ENCODE assay signal across 8 mouse cellular contexts in the genomic region with DNA sequence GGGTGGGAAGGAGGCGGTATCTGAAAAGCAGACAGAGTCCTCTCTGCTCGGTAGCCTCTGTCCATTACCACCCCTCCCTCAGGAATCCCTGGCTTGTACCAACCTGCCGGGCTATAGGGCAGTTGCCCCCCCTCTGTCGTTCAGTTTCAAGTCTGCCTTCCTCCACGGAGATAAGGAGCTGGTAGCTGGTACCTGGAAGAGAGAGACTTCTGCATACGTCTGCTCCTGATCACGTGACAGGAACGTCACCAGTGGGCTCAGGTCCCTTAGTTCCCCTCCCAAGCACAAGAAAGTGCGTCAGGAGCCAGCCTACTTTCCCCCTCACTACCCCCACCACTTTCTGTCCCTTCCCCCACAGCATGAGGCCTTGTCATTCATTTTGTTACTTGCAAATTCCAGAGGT. TPM values are rescaled to one million over a fixed set of nuclear protein-coding genes. Genes with fewer than 3 reads are reported as not detected.
DNase-seq lines count a peak whose midpoint lies in the region; ATAC-seq and TF ChIP-seq lines count a peak whose summit lies in the region.

Gene Tceal5, minus strand, starts transcription at position 213 of the 403 bp plus-strand sequence.

- peak; percentile 97 for ATAC-seq in forebrain, postnatal 0 days
- ATAC-seq in hindbrain, embryonic 15.5 days (ENCODE audit: low FRiP score, low read depth), result peak; percentile 95
- peak; percentile 70; the same call in 1 of the 2 replicates for ATAC-seq in limb, embryonic 11.5 days (ENCODE audit: insufficient number of reproducible peaks, low FRiP score, low TSS enrichment, low read depth)

- in situ Hi-C loops in ES-E14 (cut with MboI; ENCODE audit: low sequenced_read_pairs in 2 of 2, unreplicated experiment in 2 of 2), result no loop called here

- no peak for TF ChIP-seq POLR2A in myocyte (IDR thresholded peaks at IDR 0.05; ENCODE audit: insufficient read length, low read depth)

- 20% methylated on average over 9 of the region's 9 CpGs for WGBS in forebrain, postnatal 0 days
- WGBS in hindbrain, embryonic 15.5 days, result 15% methylated on average over 9 of the region's 9 CpGs
- 20% methylated on average over 9 of the region's 9 CpGs for WGBS in limb, embryonic 11.5 days

- peak within 1 kb of the TSS; percentile 47 for H3K4me2 ChIP-seq in forebrain, postnatal 0 days (ENCODE audit: low read depth)
- peak within 1 kb of the TSS; percentile 54 for H3K4me2 ChIP-seq in hindbrain, embryonic 15.5 days
- peak within 1 kb of the TSS; percentile 47 for H3K4me2 ChIP-seq in limb, embryonic 11.5 days (ENCODE audit: low read depth, severe bottlenecking)
- peak within 1 kb of the TSS; percentile 34 for H3K4me2 ChIP-seq in myocyte (ENCODE audit: low read depth)

- no peak for TF ChIP-seq CTCF in forebrain, postnatal 0 days (IDR thresholded peaks at IDR 0.05; ENCODE audit: low read depth)

- H3K79me2 ChIP-seq in myocyte (ENCODE audit: control insufficient read depth, insufficient read depth), result no peaks in the 10 kb centered on the region

- DNase-seq in ES-E14 (ENCODE audit: low read depth, low spot score), result no peak
- DNase-seq in cerebellum, adult 18-20 months, result peak; percentile 70 to 81
- DNase-seq in forebrain, postnatal 0 days, result peak; percentile 85
- peak; percentile 40 for DNase-seq in limb, embryonic 11.5 days (ENCODE audit: low spot score)
- no peak for DNase-seq in spleen, postnatal 4 days (ENCODE audit: low spot score in 2 of 2)
- DNase-seq in thymus, postnatal 36 days, result no peak

- H3K9ac ChIP-seq in ES-E14 (ENCODE audit: insufficient read depth, low read depth, low read length, poor library complexity, severe bottlenecking), result 0 out of 2 replicates have a peak within 1 kb of the TSS, but pooled peaks have one; percentile 32
- H3K9ac ChIP-seq in forebrain, postnatal 0 days, result peak within 1 kb of the TSS; percentile 46
- H3K9ac ChIP-seq in hindbrain, embryonic 15.5 days, result peak within 1 kb of the TSS; percentile 54
- H3K9ac ChIP-seq in limb, embryonic 11.5 days (ENCODE audit: low read length), result 0 out of 2 replicates have a peak within 1 kb of the TSS, but pooled peaks have one; percentile 9

- H3K27me3 ChIP-seq in forebrain, postnatal 0 days (ENCODE audit: insufficient read depth, low read length), result no peaks in the 10 kb centered on the region
- no peaks in the 10 kb centered on the region for H3K27me3 ChIP-seq in hindbrain, embryonic 15.5 days
- no peaks in the 10 kb centered on the region; the same call in 1 of the 2 replicates for H3K27me3 ChIP-seq in limb, embryonic 11.5 days (ENCODE audit: control insufficient read depth, insufficient read depth, low read length)
- no peaks in the 10 kb centered on the region for H3K27me3 ChIP-seq in myocyte (ENCODE audit: control insufficient read depth, insufficient read depth, insufficient read length)

- H3K27ac ChIP-seq in ES-E14 (ENCODE audit: insufficient read depth, low read depth, low read length, poor library complexity, severe bottlenecking), result no peak within 1 kb of the TSS
- peak within 1 kb of the TSS; percentile 71 for H3K27ac ChIP-seq in forebrain, postnatal 0 days (ENCODE audit: low read depth, low read length)
- peak within 1 kb of the TSS; percentile 78 for H3K27ac ChIP-seq in hindbrain, embryonic 15.5 days (replicated peaks)
- H3K27ac ChIP-seq in limb, embryonic 11.5 days (replicated peaks; ENCODE audit: low read depth, low read length), result no peak within 1 kb of the TSS

- H3K9me3 ChIP-seq in ES-E14 (ENCODE audit: control insufficient read depth, insufficient read depth, low read depth, low read length), result no peaks in the 10 kb centered on the region
- H3K9me3 ChIP-seq in forebrain, postnatal 0 days (ENCODE audit: low read length), result no peaks in the 10 kb centered on the region
- H3K9me3 ChIP-seq in hindbrain, embryonic 15.5 days, result no peaks in the 10 kb centered on the region
- no peaks in the 10 kb centered on the region for H3K9me3 ChIP-seq in limb, embryonic 11.5 days (ENCODE audit: control insufficient read depth, low read length)

- H3K36me3 ChIP-seq in ES-E14 (ENCODE audit: control insufficient read depth, insufficient read depth, low read length, poor library complexity, severe bottlenecking) (no peaks in the 10 kb centered on the region), myocyte (ENCODE audit: control insufficient read depth, insufficient read depth) (no peaks in the 10 kb centered on the region)
- no peaks in the 10 kb centered on the region for H3K36me3 ChIP-seq in forebrain, postnatal 0 days (ENCODE audit: insufficient read depth)
- H3K36me3 ChIP-seq in hindbrain, embryonic 15.5 days, result no peaks in the 10 kb centered on the region
- H3K36me3 ChIP-seq in limb, embryonic 11.5 days (ENCODE audit: control insufficient read depth, insufficient read depth, low read length), result no peaks in the 10 kb centered on the region

- H3K4me1 ChIP-seq in ES-E14 (ENCODE audit: control insufficient read depth in 2 of 2, insufficient read depth in 2 of 2, low read length in 2 of 2, poor library complexity in 1 of 2), result no peaks in the 10 kb centered on the region
- H3K4me1 ChIP-seq in forebrain, postnatal 0 days (ENCODE audit: insufficient read depth), result no peaks in the 10 kb centered on the region
- H3K4me1 ChIP-seq in hindbrain, embryonic 15.5 days (replicated peaks), result no peaks in the 10 kb centered on the region
- no peaks in the 10 kb centered on the region for H3K4me1 ChIP-seq in limb, embryonic 11.5 days (ENCODE audit: control insufficient read depth, insufficient read depth, low read length)

- H3K4me3 ChIP-seq in ES-E14 (ENCODE audit: insufficient read depth in 1 of 2, low read depth in 1 of 2, low read length in 2 of 2, poor library complexity in 1 of 2, severe bottlenecking in 1 of 2) (peak within 1 kb of the TSS; percentile 58), myocyte (peak within 1 kb of the TSS; percentile 8)
- H3K4me3 ChIP-seq in forebrain, postnatal 0 days (ENCODE audit: low read depth, low read length), result peak within 1 kb of the TSS; percentile 47
- H3K4me3 ChIP-seq in hindbrain, embryonic 15.5 days, result peak within 1 kb of the TSS; percentile 51
- peak within 1 kb of the TSS; percentile 15; the same call in 1 of the 2 replicates for H3K4me3 ChIP-seq in limb, embryonic 11.5 days (ENCODE audit: low read depth, low read length)

- no peak within 1 kb of the TSS for H3ac ChIP-seq in myocyte (ENCODE audit: control insufficient read depth, insufficient read length)

TF ChIP-seq in ES-E14, 5 proteins besides CTCF, POLR2A, EP300 and RAD21:
- no peak for TF ChIP-seq MAFK (IDR thresholded peaks at IDR 0.05; ENCODE audit: insufficient read depth, low read depth, low read length)
- TF ChIP-seq ZC3H11A (IDR thresholded peaks at IDR 0.05; ENCODE audit: borderline replicate concordance, low read depth, low read length), result no peak
- no peak for TF ChIP-seq HCFC1 (IDR thresholded peaks at IDR 0.05; ENCODE audit: borderline replicate concordance, insufficient read depth, low read length)
- TF ChIP-seq CHD2 (IDR thresholded peaks at IDR 0.05; ENCODE audit: low read depth, low read length), result no peak
- no peak for TF ChIP-seq ZNF384 (IDR thresholded peaks at IDR 0.05; ENCODE audit: low read depth, low read length)
TF ChIP-seq in ES-E14: peak in this region for 0.

TF ChIP-seq in myocyte, 11 proteins besides CTCF, POLR2A, EP300 and RAD21:
- TF ChIP-seq SRF (IDR thresholded peaks at IDR 0.05; ENCODE audit: control insufficient read depth, insufficient read length, low read depth) (no peak), E2F4 (IDR thresholded peaks at IDR 0.05; ENCODE audit: insufficient read depth) (no peak), MYOG (IDR thresholded peaks at IDR 0.05; ENCODE audit: control insufficient read depth in 1 of 3, insufficient read depth in 1 of 3, insufficient read length in 2 of 3, low read depth in 2 of 3) (no peak), TCF3 (IDR thresholded peaks at IDR 0.05; ENCODE audit: insufficient read length, low read depth) (no peak), POLR2AphosphoS2 (IDR thresholded peaks at IDR 0.05; ENCODE audit: insufficient read length, low read depth) (no peak), CEBPB (IDR thresholded peaks at IDR 0.05; ENCODE audit: insufficient read depth, poor library complexity, severe bottlenecking) (no peak), USF1 (IDR thresholded peaks at IDR 0.05; ENCODE audit: low read depth) (peak; percentile 33), REST (IDR thresholded peaks at IDR 0.05; ENCODE audit: insufficient read depth, insufficient read length) (no peak), MYOD1 (IDR thresholded peaks at IDR 0.05; ENCODE audit: control insufficient read depth in 1 of 3, insufficient read length in 2 of 3, low read depth in 2 of 3) (peak in 1 of 3 experiments; percentile 51)

RNA-seq across cellular contexts. Expression of gene Tceal5, which starts in this region (rescaled TPM):
- total RNA-seq in ES-E14 (2012; rRNA removed), result 1.6 and 6.2 TPM in 2 replicates
- 14.2 and 14.9 TPM in 2 replicates for total RNA-seq in forebrain, postnatal 0 days (2014; rRNA removed)
- 34.6 and 41.5 TPM in 2 replicates for polyA plus RNA-seq in forebrain, postnatal 0 days (2015; fragmentation: Nextera tagmentation; extraction: Ambion mirVana)
- 35.3 and 37.8 TPM in 2 replicates for polyA plus RNA-seq in hindbrain, embryonic 15.5 days (2015; fragmentation: Nextera tagmentation; extraction: Ambion mirVana)
- polyA plus RNA-seq in limb, embryonic 11.5 days (2014; fragmentation: Nextera tagmentation; extraction: Ambion mirVana), result 1.8 and 1.9 TPM in 2 replicates
- polyA plus RNA-seq in myocyte (2012; fragmentation: generic; extraction: Trizol), result 17.5 TPM

Comparison
In these comparisons a context has a peak if more than half of its experiments do, and no peak if none do; other contexts are left out.
1. DNase-seq: peak in cerebellum, adult 18-20 months (2 of 2), forebrain, postnatal 0 days (single experiment) and limb, embryonic 11.5 days (single experiment); none in ES-E14 (single experiment), spleen, postnatal 4 days (0 of 2) and thymus, postnatal 36 days (0 of 2).
2. H3K27ac ChIP-seq: peak in forebrain, postnatal 0 days (single experiment) and hindbrain, embryonic 15.5 days (single experiment); none in ES-E14 (single experiment) and limb, embryonic 11.5 days (single experiment).
3. H3K4me3 ChIP-seq: peak in every context shown above with its lines; median percentile 58 in ES-E14; 51 in hindbrain, embryonic 15.5 days; 47 in forebrain, postnatal 0 days; 15 in limb, embryonic 11.5 days; 8 in myocyte.
4. Peak in every context shown above with its lines, with median percentiles within 50 percentile points of each other: H3K9ac ChIP-seq, ATAC-seq and H3K4me2 ChIP-seq.